Mouse (Mus musculus) spleen, adult 2 months (tissue): ENCODE data around the gene P2ry2. TPM values are rescaled to one million over a fixed set of nuclear protein-coding genes. Genes with fewer than 3 reads are reported as not detected.

ENCODE experiments used
- DNase-seq, 2 experiments: peaks; one replicate each; pipeline versions ENCODE4 v3.0.0 to v3.0.0-alpha.2; 2012 to 2021; ENCODE audit warnings: low spot score in 2 of 2, low read depth in 1 of 2
- H3K27ac ChIP-seq: fragments of 200-500 bp; 2 replicates; pipeline ENCODE4 v1.5.1; 2012; ENCODE audit warnings: low read length, inconsistent platforms; ENCODE audit not compliant: insufficient read depth
- H3K27me3 ChIP-seq: fragments of 200-500 bp; 2 replicates; pipeline ENCODE4 v1.6.1; 2012; ENCODE audit warnings: mild to moderate bottlenecking, moderate library complexity, low read length, inconsistent platforms; ENCODE audit not compliant: control insufficient read depth, insufficient read depth
- H3K36me3 ChIP-seq: fragments of 200-500 bp; 2 replicates; pipeline ENCODE4 v1.6.1; 2012; ENCODE audit warnings: mild to moderate bottlenecking, low read length, inconsistent platforms; ENCODE audit not compliant: control insufficient read depth, insufficient read depth
- H3K4me1 ChIP-seq: fragments of 200-500 bp; 2 replicates; pipeline ENCODE4 v1.6.1; 2011; ENCODE audit warnings: inconsistent platforms; ENCODE audit not compliant: control insufficient read depth, insufficient read depth, insufficient read length
- H3K4me3 ChIP-seq: fragments of 200-500 bp; 2 replicates; pipeline ENCODE4 v1.5.1; 2011; ENCODE audit warnings: mild to moderate bottlenecking, inconsistent platforms; ENCODE audit not compliant: insufficient read depth, insufficient read length; ENCODE audit errors: extremely low read depth
- CTCF ChIP-seq: fragments of 200-500 bp; IDR thresholded peaks from 2 replicates; pipeline ENCODE4 v1.5.1; 2011; ENCODE audit warnings: mild to moderate bottlenecking, inconsistent platforms; ENCODE audit not compliant: insufficient read depth, insufficient read length, insufficient replicate concordance; ENCODE audit errors: extremely low read depth
- POLR2A ChIP-seq: fragments of 200-500 bp; IDR thresholded peaks from 2 replicates; pipeline ENCODE4 v1.6.1; 2011; ENCODE audit warnings: low read depth, low read length, inconsistent platforms
- WGBS: fragments of 180-500 bp; shearing (Covaris S2); methylation state at CpG from one replicate; pipeline ENCODE4 v1.1.7; 2018; 5-methylcytosine and 5-hydroxymethylcytosine counted together
- polyA plus RNA-seq: library from polyadenylated mRNA; depleted of rRNA; stranded (reverse); fragments of >200 nt; gene quantifications from 2 replicates; pipeline ENCODE4 v1.2.3, GENCODE M21; 2012

The P2ry2 gene
- polyA plus RNA-seq, 1 experiment = 7.7 TPM

GRCm38 (mm10) chr7:100984452-100985395 lies 27.9 kb downstream of the P2ry2 start:
- no peak overlapping the region for H3K27ac ChIP-seq

GRCm38 (mm10) chr7:100979175-100979574 lies 33.5 kb downstream of the P2ry2 start:
- TF ChIP-seq CTCF (no peak), POLR2A (no peak)
- DNase-seq = no peak
- Histone ChIP-seq H3K4me1 (no peaks in the 10 kb centered on the region), H3K4me3 (no peak overlapping the region), H3K27me3 (0 out of 2 replicates have a peak, but pooled peaks cover 2% of the 10 kb centered on the region), H3K36me3 (no peaks in the 10 kb centered on the region), H3K27ac (no peak overlapping the region)
- WGBS = 63% methylated on average over 2 of the region's 2 CpGs

More at GRCm38 (mm10) chr7:100984452-100985395, 27.9 kb downstream of the P2ry2 start:
- Histone ChIP-seq H3K4me3 (no peak overlapping the region), H3K27me3 (no peaks in the 10 kb centered on the region), H3K36me3 (no peaks in the 10 kb centered on the region), H3K4me1 (no peaks in the 10 kb centered on the region)
- DNase-seq = no peak
- 71% methylated on average over 21 of the region's 21 CpGs for WGBS
- TF ChIP-seq CTCF (no peak), POLR2A (no peak)

DNA sequence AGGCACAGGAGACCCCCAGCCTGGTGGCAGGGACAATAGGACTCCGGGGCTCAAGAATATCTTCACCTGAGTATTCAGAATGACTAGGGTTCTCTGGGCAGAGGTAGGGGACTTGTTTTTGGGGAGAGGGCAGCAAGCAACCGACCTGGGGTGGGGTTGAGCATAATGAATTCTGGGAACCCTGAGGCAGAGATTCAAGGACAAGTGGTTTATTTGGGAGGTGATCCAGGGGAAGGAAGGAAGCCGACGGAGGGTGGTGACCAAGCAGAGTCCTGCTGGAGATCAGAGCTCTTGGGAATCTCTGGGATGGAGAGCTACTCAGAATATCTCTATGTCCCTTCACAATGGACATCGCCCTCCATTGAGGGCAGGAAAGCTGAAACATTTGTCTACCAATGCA lies 34.5 kb downstream of the P2ry2 start:
- no peak for TF ChIP-seq POLR2A
- TF ChIP-seq CTCF = no peak
- 81% methylated on average over 5 of the region's 5 CpGs for WGBS
- Histone ChIP-seq H3K36me3 (no peaks in the 10 kb centered on the region), H3K27me3 (0 out of 2 replicates have a peak, but pooled peaks cover 2% of the 10 kb centered on the region), H3K27ac (no peak overlapping the region), H3K4me1 (no peaks in the 10 kb centered on the region), H3K4me3 (no peak overlapping the region)
- no peak for DNase-seq

DNA sequence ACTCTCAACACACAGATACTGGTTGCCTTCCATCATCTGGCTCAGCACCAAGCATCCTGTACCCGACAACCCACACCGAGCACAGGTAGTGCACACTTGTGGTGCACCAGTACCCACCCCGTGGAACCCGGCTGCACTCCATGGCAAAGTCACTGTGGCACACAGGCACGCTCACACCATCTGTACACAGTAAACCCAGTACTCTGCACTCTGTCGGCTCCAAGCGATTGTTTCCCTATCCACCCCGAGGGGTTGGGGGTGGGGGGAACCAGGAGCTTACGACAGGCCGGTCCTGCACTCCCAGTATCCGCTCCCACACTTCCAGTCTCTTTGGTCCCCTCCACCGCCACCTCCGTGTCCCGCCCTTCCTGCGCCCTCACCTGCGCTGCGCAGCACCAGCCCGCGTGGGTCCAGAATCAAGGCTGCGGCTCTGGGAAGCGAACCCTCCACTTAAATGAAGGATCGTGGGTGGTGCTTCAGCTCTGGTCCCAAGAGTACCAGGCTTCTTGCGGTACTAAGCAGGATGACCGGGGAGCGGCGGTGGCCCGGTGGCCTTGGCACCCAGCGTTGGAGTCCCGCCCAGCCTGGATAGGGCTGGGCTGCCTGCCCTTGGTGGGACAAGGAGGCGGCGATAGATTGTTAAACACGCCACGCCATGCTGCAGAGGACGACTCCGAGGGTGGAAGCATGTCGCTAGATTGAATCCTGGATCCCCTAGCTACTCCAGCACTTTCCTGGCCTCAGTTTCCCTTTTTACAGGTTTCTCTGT lies 38.3 kb downstream of the P2ry2 start, which contains the start of gene P2ry6:
TSS of gene P2ry6 (minus strand) at position 515 of the 769 bp plus-strand sequence.
- 24% methylated on average over 36 of the region's 36 CpGs for WGBS
- Histone ChIP-seq H3K4me1 (no peaks in the 10 kb centered on the region), H3K4me3 (peak within 1 kb of the TSS; percentile 33; the same call in 1 of the 2 replicates), H3K27me3 (0 out of 2 replicates have a peak, but pooled peaks cover 2% of the 10 kb centered on the region), H3K36me3 (no peaks in the 10 kb centered on the region), H3K27ac (peak within 1 kb of the TSS; percentile 55)
- no peak for TF ChIP-seq CTCF
- TF ChIP-seq POLR2A = no peak
- DNase-seq = no peak

DNA sequence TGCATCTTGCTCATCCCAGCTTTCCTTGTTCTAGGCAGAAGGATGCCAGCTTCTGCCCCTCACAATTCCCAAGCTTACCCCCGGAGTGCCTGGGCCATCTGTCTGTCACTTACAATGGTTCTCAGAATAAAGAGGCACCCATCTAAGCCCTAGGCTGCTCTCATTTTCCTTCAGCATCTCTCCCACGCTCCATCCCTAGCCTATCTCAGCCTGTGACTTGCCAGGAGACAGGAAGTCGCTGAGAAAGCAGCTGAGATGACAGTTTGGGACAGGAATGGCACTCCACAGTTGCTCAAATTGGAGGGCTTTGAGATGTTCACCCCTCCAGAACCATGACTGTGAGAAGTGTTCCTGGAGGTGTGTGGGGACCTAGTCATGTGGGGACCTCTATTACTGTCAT lies 39.8 kb downstream of the P2ry2 start:
- no peak overlapping the region for H3K27ac ChIP-seq
- no peak for TF ChIP-seq POLR2A
- TF ChIP-seq CTCF = no peak
- H3K36me3 ChIP-seq = no peaks in the 10 kb centered on the region
- H3K4me1 ChIP-seq = no peaks in the 10 kb centered on the region
- 0 out of 2 replicates have a peak, but pooled peaks cover 2% of the 10 kb centered on the region for H3K27me3 ChIP-seq
- no peak overlapping the region for H3K4me3 ChIP-seq
- 87% methylated on average over 3 of the region's 3 CpGs for WGBS
- DNase-seq = no peak

GRCm38 (mm10) chr7:100968874-100969659 lies 43.6 kb downstream of the P2ry2 start:
- Histone ChIP-seq H3K27me3 (no peaks in the 10 kb centered on the region), H3K4me1 (no peaks in the 10 kb centered on the region), H3K36me3 (no peaks in the 10 kb centered on the region), H3K27ac (no peak overlapping the region), H3K4me3 (no peak overlapping the region)
- DNase-seq = no peak
- whole genome bisulfite sequencing = 77% methylated on average over 10 of the region's 10 CpGs
- TF ChIP-seq CTCF (no peak), POLR2A (no peak)
